ENCODE assay signal across 22 mouse cellular contexts in genomic region chr6:16883537-16884307, GRCm38 (mm10). TPM values are rescaled to one million over a fixed set of nuclear protein-coding genes. Genes with fewer than 3 reads are reported as not detected.
DNase-seq lines count a peak whose midpoint lies in the region; ATAC-seq and TF ChIP-seq lines count a peak whose summit lies in the region.
"Had no signal": no experiment of that assay in that cellular context is flagged by ENCODE, and none has a peak within 500 bp of the region (broad histone marks: within the 10 kb centered on the region; RNA-seq: fewer than 3 reads in every experiment).

No protein-coding gene starts in this region.

- 40% methylated on average over 5 of the region's 5 CpGs for WGBS in heart, adult 2 months
- WGBS in midbrain, embryonic 11.5 days, result 81% methylated on average over 5 of the region's 5 CpGs

- ATAC-seq in monocyte, adult 5-6 weeks (replicated peaks; ENCODE audit: insufficient number of reproducible peaks, low FRiP score, low TSS enrichment, poor library complexity, severe bottlenecking), result 0 out of 2 replicates have a peak, but pooled peaks have one; percentile 27
- no peak for ATAC-seq in midbrain, embryonic 11.5 days (ENCODE audit: low FRiP score)
- ATAC-seq: forebrain, embryonic 15.5 days had no signal

- H3K9me3 ChIP-seq in midbrain, embryonic 11.5 days (ENCODE audit: control insufficient read depth, low read length), result no peaks in the 10 kb centered on the region
- H3K9me3 ChIP-seq: embryonic facial prominence, embryonic 15.5 days; forebrain, embryonic 10.5 days; forebrain, embryonic 15.5 days; heart, embryonic 13.5 days; hindbrain, embryonic 15.5 days had no signal

- no peak overlapping the region for H3K4me2 ChIP-seq in midbrain, embryonic 11.5 days
- H3K4me2 ChIP-seq: embryonic facial prominence, embryonic 15.5 days; forebrain, embryonic 15.5 days; heart, embryonic 13.5 days; hindbrain, embryonic 15.5 days had no signal

- intact Hi-C loops in heart, adult 2 months (cut with DNase I), result no loop called here

- no peaks in the 10 kb centered on the region for H3K36me3 ChIP-seq in heart, adult 2 months (ENCODE audit: control insufficient read depth, insufficient read depth, low read length)
- H3K36me3 ChIP-seq in midbrain, embryonic 11.5 days (ENCODE audit: control insufficient read depth, insufficient read depth, low read length), result no peaks in the 10 kb centered on the region
- H3K36me3 ChIP-seq: embryonic facial prominence, embryonic 15.5 days; forebrain, embryonic 10.5 days; forebrain, embryonic 15.5 days; heart, embryonic 13.5 days; hindbrain, embryonic 15.5 days had no signal

- peak; percentile 4 for DNase-seq in heart, adult 8-10 months (ENCODE audit: low spot score)
- no peak for DNase-seq in heart, adult 2 months
- DNase-seq in lung, postnatal 14 days, result peak; percentile 7
- DNase-seq in lung, postnatal 4 days, result no peak
- peak; percentile 56 for DNase-seq in lung, postnatal 36 days
- DNase-seq in midbrain, embryonic 11.5 days (ENCODE audit: low spot score, missing footprints), result no peak
- DNase-seq in ovary, postnatal 10 days (ENCODE audit: low spot score), result no peak
- DNase-seq: adrenal gland, postnatal 10 days; cerebellum, adult 2 months; cerebellum, postnatal 10 days; embryo, embryonic 11 days; gastrocnemius, postnatal 10 days; heart, postnatal 36 days had no signal

- H3K9ac ChIP-seq in heart, adult 2 months (ENCODE audit: low read depth, low read length), result no peak overlapping the region
- H3K9ac ChIP-seq in midbrain, embryonic 11.5 days (ENCODE audit: low read length), result no peak overlapping the region
- H3K9ac ChIP-seq: embryonic facial prominence, embryonic 15.5 days; forebrain, embryonic 15.5 days; heart, embryonic 13.5 days; hindbrain, embryonic 15.5 days had no signal

- no peaks in the 10 kb centered on the region for H3K4me1 ChIP-seq in heart, adult 2 months (ENCODE audit: control insufficient read depth, insufficient read depth, low read length)
- H3K4me1 ChIP-seq in midbrain, embryonic 11.5 days (ENCODE audit: control insufficient read depth, insufficient read depth, low read length), result no peaks in the 10 kb centered on the region
- H3K4me1 ChIP-seq: embryonic facial prominence, embryonic 15.5 days; forebrain, embryonic 10.5 days; forebrain, embryonic 15.5 days; heart, embryonic 13.5 days; hindbrain, embryonic 15.5 days had no signal

- no peak for TF ChIP-seq POLR2A in heart, adult 2 months (IDR thresholded peaks at IDR 0.05; ENCODE audit: insufficient read depth, low read depth, low read length)

- H3K4me3 ChIP-seq in heart, adult 2 months, result no peak overlapping the region
- H3K4me3 ChIP-seq in midbrain, embryonic 11.5 days (ENCODE audit: low read depth, low read length), result no peak overlapping the region
- H3K4me3 ChIP-seq: embryonic facial prominence, embryonic 15.5 days; erythroblast, embryonic 14.5 days; forebrain, embryonic 10.5 days; forebrain, embryonic 15.5 days; heart, embryonic 13.5 days; hindbrain, embryonic 15.5 days had no signal

- H3K27me3 ChIP-seq in heart, adult 2 months (ENCODE audit: control insufficient read depth, insufficient read depth, low read length), result no peaks in the 10 kb centered on the region
- no peaks in the 10 kb centered on the region for H3K27me3 ChIP-seq in midbrain, embryonic 11.5 days (ENCODE audit: control insufficient read depth, insufficient read depth, low read length)
- H3K27me3 ChIP-seq: embryonic facial prominence, embryonic 15.5 days; forebrain, embryonic 15.5 days; heart, embryonic 13.5 days; hindbrain, embryonic 15.5 days had no signal

- TF ChIP-seq CTCF in heart, adult 2 months (IDR thresholded peaks at IDR 0.05), result no peak

- no peak overlapping the region for H3K27ac ChIP-seq in heart, adult 2 months
- H3K27ac ChIP-seq in midbrain, embryonic 11.5 days (ENCODE audit: low read depth, low read length), result no peak overlapping the region
- H3K27ac ChIP-seq: embryonic facial prominence, embryonic 15.5 days; forebrain, embryonic 10.5 days; forebrain, embryonic 15.5 days; heart, embryonic 13.5 days; hindbrain, embryonic 15.5 days had no signal

- no peaks in the 10 kb centered on the region for H3K79me2 ChIP-seq in heart, adult 2 months (replicated peaks; ENCODE audit: control insufficient read depth, insufficient read depth, low read length)

- TF ChIP-seq EP300 in heart, adult 2 months (IDR thresholded peaks at IDR 0.05; ENCODE audit: insufficient read depth, low read depth, low read length), result no peak

RNA-seq across cellular contexts. Expression of gene Tfec, which starts 14.5 kb away (rescaled TPM):
- under 1 TPM; 0.16 to 0.22 (median 0.19) TPM for total RNA-seq in heart, adult 8-10 months (2022)
- total RNA-seq in heart, adult 2 months (2021), result under 1 TPM; 0.18 to 0.26 TPM
- 0.10 and 0.15 TPM in 2 replicates for polyA plus RNA-seq in heart, adult 2 months (2012; rRNA removed)
- not detected in 3 replicates for total RNA-seq in monocyte, adult 5-6 weeks (2017)
- polyA plus RNA-seq in midbrain, embryonic 11.5 days (2014; fragmentation: Nextera tagmentation; extraction: Ambion mirVana), result 1.1 and 1.8 TPM in 2 replicates
- total RNA-seq: MEL had no signal
- polyA plus RNA-seq: C2C12; cerebellum, adult 2 months; erythroblast, embryonic 14.5 days had no signal

Comparison
In these comparisons a context has a peak if more than half of its experiments do, and no peak if none do; other contexts are left out.
1. DNase-seq: peak in heart, adult 8-10 months (single experiment), lung, postnatal 14 days (single experiment) and lung, postnatal 36 days (single experiment); none in heart, adult 2 months (0 of 2), lung, postnatal 4 days (0 of 2), midbrain, embryonic 11.5 days (single experiment) and ovary, postnatal 10 days (single experiment).